Mouse (Mus musculus) kidney, adult 9 months (tissue): ENCODE measurements at regions not wholly inside any gene's neighbourhood (a gene's known extent, or its start where the extent isn't known, plus 50 kb on each side); places are given as distances from the start of the nearest gene placed in this dataset.
A peak's percentile ranks its signal among the peaks of the same experiment; 100 is the strongest.
"Not testable (repeated sequence)": the region's sequence is repeated elsewhere in the genome, so short reads cannot be mapped to it uniquely, and the experiment has no call there.

Source experiments
- DNase-seq: peaks from one replicate; pipeline ENCODE4 v3.0.0; 2022

DNA sequence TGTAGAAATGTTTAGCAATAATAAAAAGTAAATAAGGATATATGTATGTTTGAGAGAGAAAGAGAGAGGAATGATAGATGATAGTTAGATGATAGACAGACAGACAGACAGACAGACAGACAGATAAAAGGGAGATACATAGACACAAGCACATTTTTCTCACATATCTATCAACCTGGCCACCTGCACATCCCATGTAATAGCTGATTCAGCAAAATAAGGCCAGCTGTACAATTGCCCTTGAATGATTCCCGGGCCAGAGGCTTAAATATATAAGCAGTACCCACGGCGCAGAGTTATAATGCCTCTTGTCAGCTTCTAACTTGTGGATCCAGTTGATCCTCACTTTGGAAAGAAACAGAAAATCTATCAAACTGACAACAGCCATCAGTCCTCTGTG, 178.5 kb downstream of the Tmem114 start:
- DNase-seq = no peak

DNA sequence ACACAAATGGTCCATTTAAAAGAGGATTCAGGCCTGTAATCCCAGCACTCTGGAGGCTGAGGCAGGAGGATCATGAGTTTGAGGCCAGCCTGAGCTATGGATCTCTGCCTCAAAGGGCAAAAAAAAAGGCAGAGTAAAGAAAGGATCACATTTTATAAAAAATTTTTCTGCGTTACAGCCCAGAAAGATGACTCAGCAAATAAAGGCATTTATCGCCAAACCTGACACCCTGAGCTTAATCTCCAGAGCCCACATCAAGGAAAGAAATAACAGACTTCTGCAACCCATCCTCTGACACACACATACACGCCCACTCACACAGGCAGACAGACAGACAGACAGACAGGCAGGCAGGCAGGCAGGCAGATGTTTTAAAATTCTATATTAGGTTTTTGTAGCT, 179.3 kb downstream of the Tmem114 start:
- no peak for DNase-seq

DNA sequence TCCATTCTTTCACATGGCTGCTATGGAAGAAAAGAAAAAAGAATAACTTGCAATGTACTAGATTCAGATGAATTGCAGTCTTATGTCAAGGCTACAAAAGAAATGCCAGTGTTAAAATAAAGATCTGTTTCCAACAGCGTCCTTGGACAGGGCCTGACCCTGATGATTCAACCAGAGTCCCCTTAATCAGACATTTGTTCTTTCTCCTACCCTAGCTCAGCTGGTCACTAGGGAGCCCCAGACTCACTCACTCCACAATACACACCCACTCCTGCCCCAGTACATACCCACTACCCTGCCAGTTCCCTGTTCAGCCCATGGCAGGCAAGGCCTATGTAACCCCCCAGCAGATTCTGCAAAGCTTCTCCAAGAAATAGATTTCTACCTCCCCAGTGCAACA, 190.6 kb downstream of the Tmem114 start:
- no peak for DNase-seq

DNA sequence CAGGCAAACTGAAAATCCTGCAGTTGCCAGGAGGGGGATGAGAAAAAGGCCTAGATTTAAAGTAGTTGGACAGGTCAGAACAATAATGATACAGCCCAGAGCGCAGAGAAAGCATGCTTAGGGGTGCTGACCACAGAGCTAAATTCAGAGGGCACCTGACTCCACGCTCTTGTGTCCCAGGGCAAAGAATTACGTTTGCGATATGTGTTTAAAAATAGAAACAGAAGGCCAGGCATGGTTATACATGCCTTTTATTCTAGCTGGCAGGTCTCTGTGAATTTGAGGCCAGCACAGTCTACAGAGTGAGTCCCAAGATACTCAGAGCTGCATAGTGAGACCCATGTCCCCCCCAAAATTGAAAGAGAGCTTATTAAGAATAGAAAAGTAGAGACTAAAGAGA, 192.9 kb downstream of the Tmem114 start:
- DNase-seq = no peak

DNA sequence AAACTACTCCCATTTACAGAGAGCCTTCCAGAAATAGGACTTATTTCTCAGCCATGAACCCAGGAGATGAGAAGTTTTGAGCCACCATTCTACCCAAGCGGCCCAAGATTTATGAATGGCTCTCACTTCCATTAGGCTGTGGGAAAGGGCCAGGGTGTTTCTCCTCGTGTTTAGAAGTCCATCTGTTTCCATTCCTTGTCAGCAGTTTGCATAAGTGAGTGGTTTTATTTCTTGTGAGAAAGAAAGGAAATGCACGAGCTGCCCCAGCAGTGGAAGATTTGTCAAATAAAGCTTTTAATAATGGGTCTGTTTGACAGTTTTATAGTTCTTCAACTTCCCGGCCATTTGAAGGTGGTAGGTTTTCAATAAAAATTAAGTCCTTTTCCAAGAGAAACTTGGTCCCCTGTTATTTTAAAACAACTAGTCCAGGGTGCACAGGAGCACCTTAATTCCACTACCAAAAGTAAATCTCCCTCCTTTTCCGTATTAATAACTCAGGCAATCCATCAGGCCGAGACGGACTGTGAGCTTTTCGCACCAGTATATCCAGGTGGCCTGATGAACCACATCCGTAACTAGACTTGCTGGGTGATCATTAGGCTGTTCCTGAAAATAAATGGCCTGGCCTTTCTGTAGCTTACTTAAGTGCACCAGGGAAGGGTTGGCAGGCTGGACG, 201.2 kb downstream of the Tmem114 start:
- no peak for DNase-seq

DNA sequence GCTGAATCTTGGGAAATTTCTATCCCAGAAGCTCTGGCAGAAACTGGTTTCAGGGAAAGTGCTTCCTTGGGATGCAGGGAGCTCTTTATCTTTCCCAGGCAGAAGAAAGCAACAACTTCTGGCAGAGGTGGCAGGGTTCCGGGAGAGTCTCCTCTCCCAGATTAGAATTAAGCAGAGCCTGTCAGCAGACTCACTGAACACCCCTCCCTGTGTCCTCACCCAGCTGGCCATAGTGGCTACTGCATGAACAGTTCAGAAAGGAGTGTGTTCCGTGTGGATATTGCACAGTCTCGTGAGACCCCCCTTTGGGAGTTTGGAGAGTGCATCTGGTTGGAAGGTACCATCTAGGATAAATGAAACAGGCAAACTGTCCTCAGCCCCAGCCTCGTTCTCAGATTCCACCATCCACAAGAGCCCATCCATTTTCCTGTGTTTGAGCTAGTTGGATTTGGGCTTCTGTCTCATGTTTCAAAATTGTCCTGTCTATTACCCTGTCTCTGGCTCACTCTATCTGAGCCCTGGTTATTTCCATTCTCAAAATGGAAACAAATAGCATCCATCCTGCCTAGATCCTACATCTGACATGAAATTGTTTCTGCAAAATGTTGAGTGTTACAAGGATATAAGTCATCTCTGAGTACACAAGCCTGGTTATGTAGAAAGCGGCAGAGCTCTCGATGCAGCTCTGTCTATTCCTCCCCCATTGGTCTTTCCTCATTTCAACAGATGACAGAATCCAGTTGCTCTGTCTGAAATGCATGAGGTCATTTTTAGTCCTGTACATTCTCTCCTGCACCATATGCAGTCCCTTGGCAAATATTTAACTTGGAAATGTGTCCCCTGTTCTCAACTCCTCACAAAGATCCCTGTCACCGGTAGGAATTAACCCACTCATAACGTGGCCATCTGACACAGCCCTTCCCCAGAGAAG, 216.4 kb downstream of the Tmem114 start:
- no peak for DNase-seq

DNA sequence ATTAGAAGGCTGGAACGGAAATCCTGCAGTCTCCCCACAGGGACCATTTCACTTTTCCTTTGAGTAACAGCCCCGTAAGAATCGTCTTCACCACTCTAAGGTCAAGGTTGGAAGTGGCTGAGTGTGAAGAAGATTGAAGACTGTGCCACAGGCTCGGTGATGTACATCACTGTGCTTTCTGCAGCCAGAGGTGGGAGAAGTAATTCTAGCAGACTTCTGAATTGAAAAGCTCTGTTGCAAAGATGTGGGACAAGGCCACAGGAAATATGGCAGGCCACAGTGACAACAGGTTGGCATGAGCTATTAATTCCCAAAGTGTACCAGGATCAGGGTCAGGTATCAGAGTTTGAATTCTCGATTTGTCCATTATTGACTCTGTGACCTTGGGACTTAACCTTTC, 219.9 kb downstream of the Tmem114 start:
- no peak for DNase-seq

DNA sequence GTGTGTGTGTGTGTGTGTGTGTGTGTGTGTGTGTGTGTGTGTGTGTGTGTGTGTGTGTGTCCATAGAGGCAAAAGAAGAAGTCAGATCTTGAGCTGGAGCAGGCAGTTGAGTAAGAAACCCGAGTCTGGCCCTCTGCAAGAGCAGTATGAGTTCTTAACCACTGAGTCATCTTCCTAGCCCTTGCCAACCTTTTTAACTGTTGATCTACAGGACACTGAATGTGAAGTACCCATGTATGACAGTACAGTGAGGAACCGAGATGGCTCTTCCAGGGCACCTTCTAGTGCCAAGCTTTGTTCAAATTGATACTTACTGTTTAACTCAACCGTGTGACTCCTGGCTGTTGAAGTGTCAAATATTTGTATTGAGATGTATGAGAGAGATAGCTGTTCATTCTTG, 223.6 kb downstream of the Tmem114 start:
- no peak for DNase-seq

DNA sequence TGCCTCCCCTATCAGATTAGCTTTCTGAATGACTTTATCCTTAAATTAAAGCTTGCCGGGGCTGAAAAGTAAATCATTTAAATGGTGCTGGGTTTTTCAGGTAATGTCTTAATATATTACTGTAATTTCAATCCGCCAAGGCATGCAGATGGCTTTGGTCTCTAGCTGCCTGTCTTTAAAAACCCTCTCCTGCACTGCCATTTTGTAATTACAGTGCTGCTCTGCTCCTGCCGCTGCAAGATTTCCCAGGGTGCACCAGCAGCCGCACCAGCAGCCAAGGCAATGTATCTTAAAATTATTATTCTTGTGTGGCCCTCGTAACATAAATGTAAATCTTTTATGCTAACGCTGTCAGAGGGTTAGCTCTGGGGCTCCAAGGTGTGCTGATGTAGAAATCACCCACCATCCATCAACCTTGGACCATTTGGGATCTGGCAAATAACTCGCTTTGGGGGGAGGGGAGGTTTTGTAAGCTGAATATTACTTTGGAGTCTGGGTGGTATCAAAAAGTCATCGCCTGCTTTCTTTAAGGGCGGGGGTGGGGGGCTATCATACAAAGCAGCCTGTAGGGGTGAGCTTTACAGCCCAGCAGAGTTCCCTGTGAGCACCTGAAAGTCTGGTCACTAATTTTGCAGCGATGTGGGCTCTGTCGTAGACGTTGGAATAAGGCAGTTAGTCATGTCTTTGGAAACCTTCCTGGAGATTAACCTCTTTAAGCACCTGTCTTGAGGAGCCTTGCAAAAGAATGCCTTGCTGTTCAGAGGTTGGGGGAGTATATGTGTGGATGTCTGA, 226.0 kb downstream of the Tmem114 start:
- DNase-seq = no peak

DNA sequence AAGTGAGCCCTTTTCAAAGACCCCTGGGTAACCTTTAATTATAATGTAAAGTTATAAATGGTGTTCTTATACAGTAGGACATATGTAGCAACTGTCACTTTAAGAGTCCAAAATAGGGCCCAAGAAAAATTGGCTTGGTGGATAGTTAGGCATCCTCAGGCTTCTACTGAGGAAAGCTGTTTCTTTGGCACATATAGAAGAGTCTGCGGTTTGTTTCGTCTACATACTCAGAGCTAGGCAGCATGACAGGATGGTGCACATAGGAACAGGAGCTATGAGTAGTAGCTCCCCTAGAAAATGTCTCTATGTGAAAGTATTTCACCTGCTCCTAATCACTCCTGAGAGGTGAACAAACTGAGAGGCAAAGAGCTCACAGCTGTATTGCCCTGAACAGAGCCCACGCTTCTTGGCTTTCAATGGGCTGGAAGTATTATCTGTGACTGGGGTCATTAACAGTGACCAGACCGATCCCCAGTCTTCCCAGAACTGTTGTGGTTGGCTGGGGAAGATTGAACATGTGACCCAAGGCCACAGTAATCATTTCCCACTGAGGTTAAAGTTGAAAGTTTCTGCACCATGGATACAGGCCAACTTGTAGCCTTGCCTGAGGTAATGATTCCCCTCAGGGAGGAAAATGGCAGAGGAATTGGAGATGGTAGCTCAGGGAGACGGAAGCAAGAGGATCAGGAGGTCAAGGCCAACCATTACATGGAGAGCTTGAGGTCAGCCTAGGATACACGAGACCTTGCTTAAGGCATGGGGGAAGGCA, 235.3 kb downstream of the Tmem114 start:
- DNase-seq = peak; percentile 70

DNA sequence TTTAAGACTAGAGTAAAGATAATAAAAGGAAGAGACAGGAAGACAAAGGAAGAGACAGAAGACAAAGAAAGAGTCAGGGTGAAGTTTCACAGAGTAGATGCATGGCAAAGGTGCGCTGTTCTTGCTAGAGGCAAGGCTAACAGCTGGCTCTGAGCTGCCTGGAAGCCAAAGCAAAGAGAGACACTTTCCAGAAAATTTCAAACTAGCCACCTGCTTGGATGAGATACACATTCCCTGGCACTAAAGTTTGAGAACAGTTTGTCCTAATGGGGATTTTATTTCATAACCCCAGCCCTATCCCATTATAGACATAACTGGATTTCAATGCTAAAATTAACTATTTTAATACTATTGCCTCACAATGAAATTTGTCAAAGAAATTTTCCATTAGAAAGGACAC, 235.9 kb downstream of the Tmem114 start:
- no peak for DNase-seq

DNA sequence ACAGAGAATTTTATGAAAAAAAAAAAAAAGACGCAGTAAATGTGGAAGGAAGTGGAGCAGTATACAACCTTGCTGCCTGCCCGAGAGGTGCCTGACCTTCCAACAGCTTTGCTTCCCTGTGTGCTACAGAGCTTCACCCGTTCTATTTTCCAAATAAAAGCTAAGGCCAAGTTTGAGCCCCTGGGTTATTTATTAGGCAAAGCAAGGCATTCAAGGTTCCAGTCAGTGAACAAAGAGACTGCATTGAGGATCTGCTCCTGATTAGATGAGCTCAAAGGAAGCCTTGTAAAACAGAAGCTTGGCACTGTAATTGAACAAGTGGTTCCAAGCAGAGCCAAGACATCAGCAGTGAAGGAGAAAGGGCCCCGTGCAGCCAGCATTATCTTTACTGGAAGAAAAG, 236.4 kb downstream of the Tmem114 start:
- DNase-seq = peak; percentile 49

DNA sequence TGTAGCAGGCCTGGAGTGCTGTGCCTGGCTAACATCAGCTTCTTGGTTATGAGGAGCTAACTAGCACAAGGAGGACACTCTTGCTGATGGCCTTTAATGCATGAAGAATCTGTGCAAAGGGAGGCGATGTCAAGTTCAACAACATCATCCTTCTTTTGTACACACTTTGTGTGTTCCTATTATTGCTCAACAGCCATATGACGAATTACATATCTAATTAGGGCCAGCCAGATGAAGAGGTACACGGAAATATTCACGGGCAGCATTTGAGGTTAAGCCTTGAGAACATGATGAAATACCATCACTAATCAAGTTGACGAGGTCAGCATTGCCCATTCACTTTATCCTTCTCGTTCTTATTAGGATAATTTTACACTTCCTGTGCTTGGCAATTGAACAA, 240.2 kb downstream of the Tmem114 start:
- DNase-seq = no peak

DNA sequence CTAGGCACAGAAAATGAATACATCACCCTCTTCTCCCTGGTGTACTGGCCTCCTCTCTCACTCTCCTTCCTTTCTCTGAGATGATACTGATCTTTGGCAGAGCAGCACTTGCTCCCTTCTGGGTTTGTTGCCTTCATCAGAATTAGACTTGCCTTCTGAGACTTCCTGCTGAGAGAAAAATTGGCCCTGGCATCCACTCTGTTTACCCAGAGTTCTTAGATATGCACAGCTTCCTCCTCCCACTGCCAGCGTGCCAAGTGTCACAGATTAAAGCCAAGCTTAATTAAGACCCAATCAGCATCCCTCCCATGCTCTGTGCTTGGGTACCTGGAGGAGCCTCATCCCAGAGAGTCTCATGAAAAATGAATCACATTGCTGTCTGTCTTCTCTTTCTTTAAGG, 246.0 kb downstream of the Tmem114 start:
- DNase-seq = no peak

DNA sequence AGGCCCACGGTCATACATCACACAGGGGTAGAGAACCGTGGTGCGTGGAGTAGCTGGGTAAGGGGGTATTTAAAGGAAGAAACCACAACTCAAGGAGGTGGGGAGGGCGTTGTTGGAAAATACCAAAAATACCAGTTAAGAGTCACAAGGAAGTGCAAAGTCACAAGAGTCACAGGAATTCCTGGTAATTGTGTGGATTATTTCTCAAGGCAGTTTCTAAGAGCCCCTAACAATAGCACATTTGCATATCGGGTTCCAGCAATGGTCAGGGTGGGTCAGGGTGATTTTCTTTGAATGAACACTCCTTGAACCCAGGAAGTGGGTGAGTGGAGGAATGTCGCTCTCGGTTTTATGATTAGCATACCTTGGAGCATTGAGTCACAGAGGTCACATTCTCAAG, 247.7 kb downstream of the Tmem114 start:
- not testable (repeated sequence) for DNase-seq

DNA sequence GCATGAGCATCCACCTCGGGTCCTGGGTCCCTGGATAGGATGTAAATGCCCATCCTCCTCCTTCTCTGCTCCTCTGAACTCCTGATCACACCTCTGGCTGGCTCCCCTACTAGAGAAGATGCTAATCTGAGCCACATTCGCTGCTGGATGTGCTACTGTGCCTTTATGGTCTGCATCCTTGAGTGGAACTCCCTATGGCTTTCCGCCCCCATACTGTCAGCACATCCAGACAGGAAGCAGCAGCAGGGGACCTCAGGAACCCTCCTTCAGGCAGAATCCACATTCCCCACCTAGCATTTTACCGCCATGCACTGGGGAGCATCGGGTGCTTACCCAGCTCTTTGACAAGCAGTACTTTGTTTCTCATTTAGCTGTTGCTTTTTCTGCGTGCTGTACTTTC, 248.8 kb downstream of the Tmem114 start:
- no peak for DNase-seq
